Mouse (Mus musculus) cerebellum, adult 18-20 months (tissue): ENCODE data around the gene Csta1.
A peak's percentile ranks its signal among the peaks of the same experiment; 100 is the strongest.
"Not testable (repeated sequence)": the region's sequence is repeated elsewhere in the genome, so short reads cannot be mapped to it uniquely, and the experiment has no call there.

Experiments
- DNase-seq, 2 experiments: peaks; one replicate each; pipeline ENCODE4 v3.0.0; 2021

Gene Csta1

DNA sequence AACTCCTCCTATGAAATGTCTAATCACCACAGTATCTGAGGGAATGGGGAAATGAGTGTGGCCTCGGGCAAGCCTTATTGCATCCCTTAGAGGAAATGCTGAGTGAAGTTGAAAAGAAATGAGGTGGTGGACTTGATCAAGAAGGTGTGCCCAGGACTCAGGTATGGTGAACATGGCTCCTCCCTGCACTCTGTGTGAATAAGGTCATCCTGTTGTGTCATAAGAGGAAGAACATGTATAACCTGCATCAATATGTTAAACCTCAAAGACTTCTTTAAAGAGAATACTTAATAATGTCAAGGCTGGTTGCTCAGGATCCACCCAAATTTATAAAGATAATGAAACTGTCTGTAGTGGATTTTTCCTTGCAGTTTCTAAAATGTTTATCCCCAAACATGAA is at the start of gene Csta1:
Gene Csta1, minus strand, starts transcription at position 101 of the 400 bp plus-strand sequence.
- no peak for DNase-seq

GRCm38 (mm10) chr16:36179910-36180309 is 48.9 kb upstream of the Csta1 start:
- no peak for DNase-seq

GRCm38 (mm10) chr16:36176108-36176507 is 45.1 kb upstream of the Csta1 start:
- DNase-seq: no peak

GRCm38 (mm10) chr16:36167841-36168240 is 36.8 kb upstream of the Csta1 start:
- not testable (repeated sequence) for DNase-seq

DNA sequence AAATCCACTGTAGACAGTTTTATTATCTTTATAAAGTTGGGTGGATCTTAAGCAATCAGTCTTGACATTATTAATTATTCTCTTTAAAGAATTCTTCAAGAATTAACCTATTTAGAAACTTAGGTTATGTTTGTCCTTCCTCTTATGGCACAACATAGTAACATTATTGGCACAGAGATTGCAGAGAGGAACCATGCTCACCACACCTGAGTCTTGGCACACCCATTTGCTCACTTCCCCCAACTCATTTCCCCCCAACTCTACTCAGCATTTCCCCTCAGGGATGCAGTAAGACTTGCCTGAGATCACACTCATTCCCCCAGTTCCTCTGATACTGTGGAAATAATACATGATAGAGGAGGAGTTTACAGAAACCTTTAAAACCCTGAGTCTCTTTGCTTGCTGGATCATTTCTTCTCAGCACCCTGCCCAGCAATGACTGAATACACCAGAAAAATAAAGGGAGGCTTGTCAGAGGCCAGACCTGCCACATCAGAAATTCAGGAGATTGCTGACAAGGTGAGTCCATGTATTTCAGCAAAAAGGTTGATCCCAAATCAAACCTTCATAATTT is 25.4 kb upstream of the Csta1 start, which contains the start of gene Stfa2l1:
Gene Stfa2l1, plus strand, starts transcription at position 410 of the 574 bp plus-strand sequence.
- DNase-seq: no peak

- no peak for DNase-seq
Measured at GRCm38 (mm10) chr16:36138201-36138600, 7.2 kb upstream of the Csta1 start.

GRCm38 (mm10) chr16:36128092-36128491 is 2.9 kb downstream of the Csta1 start:
- no peak for DNase-seq

GRCm38 (mm10) chr16:36115751-36116150 is 15.3 kb downstream of the Csta1 start:
- not testable (repeated sequence) for DNase-seq

- peak; percentile 40 to 58 for DNase-seq
Measured at GRCm38 (mm10) chr16:36111486-36111885, 19.6 kb downstream of the Csta1 start.

DNA sequence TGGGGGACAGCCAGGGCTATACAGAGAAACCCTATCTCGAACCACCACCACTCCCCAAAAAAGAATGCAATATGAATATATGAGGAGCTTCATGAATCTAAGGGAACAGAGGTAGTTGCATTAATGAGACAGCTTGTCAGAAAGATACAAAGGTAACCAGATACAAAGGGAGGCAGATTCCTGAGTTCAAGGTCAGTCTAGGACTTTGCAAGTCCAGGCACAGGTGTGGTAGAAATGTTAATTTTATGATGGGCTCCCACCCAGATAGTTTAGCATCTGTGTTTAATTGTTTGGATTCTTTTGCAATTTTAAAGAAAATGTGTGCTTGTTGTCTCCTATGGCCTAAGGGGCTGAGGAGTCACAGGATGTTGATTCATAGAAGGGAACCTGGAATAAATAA is 28.8 kb downstream of the Csta1 start:
- no peak for DNase-seq

DNA sequence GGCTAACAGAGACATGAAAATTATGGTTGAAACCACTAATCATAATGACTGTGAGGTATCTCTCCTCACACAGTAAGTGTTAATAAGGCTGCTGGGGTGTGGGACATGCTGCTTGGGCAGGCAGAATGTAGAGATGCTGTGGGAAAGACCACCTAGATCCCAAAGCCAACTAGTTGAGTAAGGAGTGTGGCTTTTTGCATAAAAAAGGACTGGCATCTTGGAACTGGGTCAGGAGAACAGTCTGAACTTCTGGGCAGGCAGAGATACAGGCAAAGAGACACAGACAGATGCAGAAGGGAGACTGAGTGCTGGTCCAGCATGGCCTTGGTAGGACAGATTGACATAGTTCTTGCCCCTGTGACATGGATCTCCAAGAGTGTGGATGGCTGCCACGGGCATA is 29.5 kb downstream of the Csta1 start:
- no peak for DNase-seq

GRCm38 (mm10) chr16:36097813-36098499 is 33.1 kb downstream of the Csta1 start:
- DNase-seq: not testable (repeated sequence)

- DNase-seq: no peak
Measured at GRCm38 (mm10) chr16:36094079-36094478, 37.0 kb downstream of the Csta1 start.

GRCm38 (mm10) chr16:36090785-36091509 is 40.1 kb downstream of the Csta1 start:
- no peak for DNase-seq

GRCm38 (mm10) chr16:36089850-36090616 is 41.0 kb downstream of the Csta1 start:
- DNase-seq: no peak

DNA sequence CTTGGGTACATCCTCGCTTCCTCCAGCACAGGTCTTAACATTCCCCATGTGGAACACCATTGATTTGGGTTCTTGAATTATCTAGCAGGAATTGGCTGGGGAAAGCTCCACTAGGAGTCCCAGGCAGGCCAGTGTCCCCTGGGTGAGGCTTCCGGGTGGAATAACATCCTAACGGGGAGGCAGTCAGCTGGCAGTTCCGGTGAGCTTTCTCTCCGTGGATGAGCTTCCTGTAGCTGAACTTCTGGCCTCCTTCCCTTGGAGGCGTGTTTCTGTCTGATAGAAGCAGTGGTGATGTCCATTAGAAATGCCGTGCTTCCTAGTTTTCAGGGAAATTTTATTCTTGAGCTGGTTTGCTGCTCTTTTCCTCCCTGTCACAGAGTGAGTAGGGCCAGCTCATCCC is 42.0 kb downstream of the Csta1 start:
- DNase-seq: no peak

DNA sequence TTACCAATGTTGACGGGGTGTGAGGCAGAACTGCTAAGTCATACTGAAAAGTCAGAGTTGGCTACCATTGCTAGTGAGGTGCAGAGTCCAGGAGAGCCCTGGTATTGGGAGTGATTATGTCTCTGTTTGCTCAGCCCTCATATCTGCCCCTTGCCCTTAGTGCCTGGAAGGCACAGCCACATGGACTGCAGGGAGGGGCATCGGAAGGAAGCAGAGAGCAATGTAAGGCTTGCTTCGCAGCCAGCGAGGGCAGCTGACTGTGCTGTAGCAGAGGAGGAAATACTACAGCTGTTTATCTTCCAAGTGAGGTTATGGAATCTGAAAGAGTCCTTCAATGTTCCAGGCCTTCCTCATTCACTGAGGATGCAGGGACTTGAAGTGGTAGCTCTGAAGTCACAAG is 43.2 kb downstream of the Csta1 start:
- no peak for DNase-seq

DNA sequence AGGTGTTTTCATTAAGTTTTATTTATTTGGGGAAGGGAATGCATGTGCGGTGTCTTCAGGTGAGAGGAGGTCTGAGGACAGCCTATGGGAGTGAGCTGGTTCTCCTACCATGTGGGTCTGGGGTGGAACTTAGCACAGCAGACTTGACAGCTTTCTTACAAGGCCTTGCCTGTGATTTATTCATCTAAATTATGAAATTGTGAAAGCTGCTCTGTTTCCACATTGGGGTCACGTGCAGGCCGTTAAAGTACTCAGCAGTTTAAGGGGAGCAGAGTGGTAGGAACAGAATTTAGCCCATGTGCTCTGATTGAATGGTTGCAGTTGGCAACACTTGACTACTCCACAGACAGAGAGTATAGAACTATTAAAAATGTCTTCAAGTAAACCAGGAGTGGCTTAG is 51.1 kb downstream of the Csta1 start:
- DNase-seq: no peak

GRCm38 (mm10) chr16:36074772-36075171 is 56.3 kb downstream of the Csta1 start:
- no peak for DNase-seq

DNA sequence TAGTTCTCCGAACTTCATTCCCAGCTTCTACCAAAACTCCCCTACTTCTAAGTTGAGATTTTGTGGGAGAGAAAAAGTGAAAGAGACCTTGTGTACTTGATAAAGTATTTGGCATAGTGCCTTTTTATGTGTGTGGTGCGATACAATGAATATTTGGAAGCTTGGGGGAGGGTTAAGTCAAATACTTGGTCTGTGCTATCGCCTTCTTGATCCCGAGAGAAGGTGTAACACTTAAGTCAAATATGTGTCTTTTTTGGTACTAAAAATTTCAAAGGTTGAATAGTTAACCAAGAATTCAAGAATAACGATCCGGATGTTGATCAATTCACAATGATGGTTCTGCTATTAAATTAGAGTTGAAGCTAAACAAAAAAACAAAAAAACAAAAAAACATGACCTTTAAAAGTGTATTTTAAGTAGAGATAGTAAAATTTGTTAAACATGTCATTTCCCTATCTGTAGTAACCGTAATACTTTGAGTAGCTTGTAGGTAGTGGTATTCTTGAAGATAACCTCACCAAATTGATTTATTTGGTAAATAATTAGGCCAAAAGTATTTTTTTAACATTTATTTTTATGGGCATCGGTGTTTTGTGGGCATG is 58.5 kb downstream of the Csta1 start:
- DNase-seq: no peak

DNA sequence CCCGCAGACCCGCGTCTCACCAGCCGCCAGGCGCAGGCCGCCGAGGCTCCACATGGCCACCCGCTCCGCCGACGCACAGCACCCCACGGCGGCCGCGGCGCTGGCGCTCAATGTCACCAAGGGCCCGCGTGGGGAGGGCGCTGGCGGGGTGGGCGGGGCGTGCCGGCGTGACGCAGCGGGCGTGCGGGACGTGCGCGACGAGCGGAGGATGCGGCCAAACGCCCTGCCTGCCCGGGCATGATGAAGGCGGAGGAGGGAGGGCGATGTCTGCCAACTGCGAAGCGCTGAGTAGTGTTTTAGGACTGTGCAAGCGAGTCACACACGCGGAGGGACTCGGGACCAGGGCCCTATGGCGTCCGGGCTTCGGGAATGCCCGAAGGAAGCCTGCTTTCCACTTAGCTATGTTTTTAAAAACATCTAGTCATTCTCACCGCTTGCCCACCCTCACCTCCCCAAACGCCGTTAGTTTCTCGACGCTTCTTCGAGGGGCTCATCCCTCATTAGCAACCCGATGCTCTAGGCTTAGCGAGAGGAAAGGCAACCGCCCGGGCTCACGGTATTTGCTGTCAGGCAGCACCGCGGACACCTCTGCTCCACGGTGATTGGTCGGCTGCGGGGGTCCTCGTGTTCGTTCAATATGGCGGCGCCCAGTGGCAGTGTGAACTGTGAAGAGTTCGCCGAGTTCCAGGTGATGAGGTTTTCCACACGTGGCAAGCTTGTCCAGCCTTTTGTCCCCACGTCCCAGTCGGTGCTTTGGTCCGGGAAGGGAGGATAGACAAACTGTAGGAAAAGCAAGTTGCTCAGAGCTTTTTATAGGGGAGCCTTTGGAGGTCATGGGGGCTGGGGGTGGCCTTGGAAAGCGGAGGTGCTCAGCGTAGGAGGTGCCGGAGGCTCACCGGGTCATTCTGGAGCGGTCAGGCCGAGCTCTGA is 59.3 kb downstream of the Csta1 start, which contains the start of the genes Fam162a and Ccdc58:
Gene Fam162a, minus strand, starts transcription at position 145 of the 930 bp plus-strand sequence.
Gene Ccdc58, plus strand, starts transcription at position 236 of the 930 bp plus-strand sequence.
- peak; percentile 91 to 96 for DNase-seq
